In genomic region chr5:139184897-139185296, GRCm38 (mm10) we compare ENCODE assay signal across 25 mouse cellular contexts. TPM values are rescaled to one million over a fixed set of nuclear protein-coding genes. Genes with fewer than 3 reads are reported as not detected.
DNase-seq lines count a peak whose midpoint lies in the region; ATAC-seq lines count a peak whose summit lies in the region.
"Had no signal": no experiment of that assay in that cellular context is flagged by ENCODE, and none has a peak within 500 bp of the region (broad histone marks: within the 10 kb centered on the region; RNA-seq: fewer than 3 reads in every experiment).

No protein-coding gene starts in this region.

- H3K9ac ChIP-seq in neural tube, embryonic 13.5 days, result no peak overlapping the region
- H3K9ac ChIP-seq in neural tube, embryonic 15.5 days (replicated peaks), result no peak overlapping the region
- H3K9ac ChIP-seq: embryonic facial prominence, embryonic 12.5 days; forebrain, embryonic 13.5 days; forebrain, embryonic 15.5 days; forebrain, postnatal 0 days had no signal

- no peaks in the 10 kb centered on the region for H3K9me3 ChIP-seq in neural tube, embryonic 13.5 days
- no peaks in the 10 kb centered on the region for H3K9me3 ChIP-seq in neural tube, embryonic 15.5 days (replicated peaks)
- H3K9me3 ChIP-seq: embryonic facial prominence, embryonic 10.5 days; embryonic facial prominence, embryonic 12.5 days; forebrain, embryonic 13.5 days; forebrain, embryonic 15.5 days; G1E had no signal

- no peaks in the 10 kb centered on the region for H3K4me1 ChIP-seq in neural tube, embryonic 13.5 days (replicated peaks)
- peaks cover 10% of the 10 kb centered on the region for H3K4me1 ChIP-seq in neural tube, embryonic 15.5 days
- H3K4me1 ChIP-seq: embryonic facial prominence, embryonic 10.5 days; embryonic facial prominence, embryonic 12.5 days; forebrain, embryonic 13.5 days; forebrain, embryonic 15.5 days had no signal

- H3K4me3 ChIP-seq in neural tube, embryonic 13.5 days, result no peak overlapping the region
- H3K4me3 ChIP-seq in neural tube, embryonic 15.5 days (replicated peaks), result no peak overlapping the region
- H3K4me3 ChIP-seq: embryonic facial prominence, embryonic 10.5 days; embryonic facial prominence, embryonic 12.5 days; forebrain, embryonic 13.5 days; forebrain, embryonic 15.5 days had no signal

- DNase-seq in frontal cortex, adult 2 months (ENCODE audit: extremely low spot score in 1 of 2, low spot score in 1 of 2), result no peak
- no peak for DNase-seq in kidney, postnatal 36 days
- DNase-seq: adrenal gland, adult 8-10 months; adrenal gland, postnatal 14 days; adrenal gland, postnatal 36 days; B cell, adult 2 months; cerebellum, adult 11 months; cerebellum, adult 18-20 months; cerebellum, adult 8-10 months; cerebellum, adult 9-11 months; cerebellum, postnatal 14 days; cerebellum, postnatal 36 days; forebrain, postnatal 0 days had no signal

- H3K27me3 ChIP-seq in neural tube, embryonic 13.5 days, result no peaks in the 10 kb centered on the region
- H3K27me3 ChIP-seq in neural tube, embryonic 15.5 days (replicated peaks), result no peaks in the 10 kb centered on the region
- H3K27me3 ChIP-seq: CH12.LX; embryonic facial prominence, embryonic 12.5 days; forebrain, embryonic 13.5 days; forebrain, embryonic 15.5 days; Patski had no signal

- peaks cover 79% of the 10 kb centered on the region for H3K36me3 ChIP-seq in neural tube, embryonic 13.5 days
- peaks cover 68% of the 10 kb centered on the region for H3K36me3 ChIP-seq in neural tube, embryonic 15.5 days

- no peak overlapping the region for H3K4me2 ChIP-seq in neural tube, embryonic 13.5 days
- H3K4me2 ChIP-seq in neural tube, embryonic 15.5 days, result no peak overlapping the region
- H3K4me2 ChIP-seq: embryonic facial prominence, embryonic 12.5 days; forebrain, embryonic 13.5 days; forebrain, embryonic 15.5 days had no signal

- peak; percentile 61 for ATAC-seq in frontal cortex, adult (ENCODE audit: low TSS enrichment)
- no peak for ATAC-seq in neural tube, embryonic 13.5 days (ENCODE audit: low read depth)
- no peak for ATAC-seq in neural tube, embryonic 15.5 days (ENCODE audit: low FRiP score)
- ATAC-seq: activated CD4-positive, CD25-positive, alpha-beta regulatory T cell, adult 4 months; CD4-positive, CD25-positive, alpha-beta regulatory T cell, adult 4 months; forebrain, embryonic 13.5 days; forebrain, embryonic 15.5 days; forebrain, postnatal 0 days; Patski had no signal

- 90% methylated on average over 4 of the region's 4 CpGs for WGBS in neural tube, embryonic 13.5 days
- WGBS in neural tube, embryonic 15.5 days, result 93% methylated on average over 4 of the region's 4 CpGs

- H3K27ac ChIP-seq in neural tube, embryonic 13.5 days (replicated peaks), result 0 out of 2 replicates have a peak overlapping the region, but pooled peaks have one; percentile 24
- H3K27ac ChIP-seq in neural tube, embryonic 15.5 days (replicated peaks), result no peak overlapping the region
- H3K27ac ChIP-seq: embryonic facial prominence, embryonic 10.5 days; embryonic facial prominence, embryonic 12.5 days; forebrain, embryonic 13.5 days; forebrain, embryonic 15.5 days had no signal

RNA-seq across cellular contexts. Expression of gene Sun1, which starts 15.5 kb away (rescaled TPM):
- 102 and 115 TPM in 2 replicates for polyA plus RNA-seq in frontal cortex, adult 2 months (2012; rRNA removed)
- 40.4 and 42.1 TPM in 2 replicates for polyA plus RNA-seq in neural tube, embryonic 13.5 days (2015; fragmentation: Nextera tagmentation; extraction: Ambion mirVana)
- 41.7 and 42.1 TPM in 2 replicates for polyA plus RNA-seq in neural tube, embryonic 15.5 days (2015; fragmentation: Nextera tagmentation; extraction: Ambion mirVana)

RNA-seq across cellular contexts. Expression of gene Dnaaf5, which starts 34.9 kb away (rescaled TPM):
- 7.0 and 7.2 TPM in 2 replicates for polyA plus RNA-seq in frontal cortex, adult 2 months (2012; rRNA removed)
- polyA plus RNA-seq in neural tube, embryonic 13.5 days (2015; fragmentation: Nextera tagmentation; extraction: Ambion mirVana), result 4.6 and 4.8 TPM in 2 replicates
- 3.9 and 4.6 TPM in 2 replicates for polyA plus RNA-seq in neural tube, embryonic 15.5 days (2015; fragmentation: Nextera tagmentation; extraction: Ambion mirVana)

RNA-seq across cellular contexts. Expression of gene Prkar1b, which starts 35.1 kb away (rescaled TPM):
- 752 and 764 TPM in 2 replicates for polyA plus RNA-seq in frontal cortex, adult 2 months (2012; rRNA removed)
- polyA plus RNA-seq in neural tube, embryonic 13.5 days (2015; fragmentation: Nextera tagmentation; extraction: Ambion mirVana), result 183 and 196 TPM in 2 replicates
- polyA plus RNA-seq in neural tube, embryonic 15.5 days (2015; fragmentation: Nextera tagmentation; extraction: Ambion mirVana), result 272 and 321 TPM in 2 replicates
- polyA plus RNA-seq: G1E had no signal
